Mouse (Mus musculus) hindbrain, embryonic 14.5 days (tissue): ENCODE results near the gene Tssk2. TPM values are rescaled to one million over a fixed set of nuclear protein-coding genes. Genes with fewer than 3 reads are reported as not detected.
A peak's percentile ranks its signal among the peaks of the same experiment; 100 is the strongest.

Experiments
- ATAC-seq: fragments of 200-750 bp; cut with Nextera tagmentation; 2 replicates; pipeline ENCODE4 v1.8.0; 2017; ENCODE audit warnings: moderate number of reproducible peaks, mild to moderate bottlenecking, moderate TSS enrichment, moderate library complexity; ENCODE audit not compliant: low FRiP score
- DNase-seq: peaks from one replicate; pipeline ENCODE4 v3.0.0-alpha.2; 2015; ENCODE audit warnings: low spot score
- H3K27ac ChIP-seq: fragments of 300-500 bp; sonication (generic); 2 replicates; pipeline ENCODE4 v1.5.1; 2014; ENCODE audit warnings: mild to moderate bottlenecking, moderate library complexity
- H3K27me3 ChIP-seq: fragments of 300-500 bp; sonication (generic); 2 replicates; pipeline ENCODE4 v1.6.1; 2014; ENCODE audit warnings: mild to moderate bottlenecking, low read length, mixed read lengths; ENCODE audit not compliant: control insufficient read depth, insufficient read depth
- H3K36me3 ChIP-seq: fragments of 300-500 bp; sonication (generic); replicated peaks from 2 replicates; pipeline ENCODE4 v1.6.1; 2014; ENCODE audit not compliant: control insufficient read depth, insufficient read depth
- H3K4me1 ChIP-seq: fragments of 300-500 bp; sonication (generic); replicated peaks from 2 replicates; pipeline ENCODE4 v1.6.1; 2014; ENCODE audit warnings: antibody characterized with exemption, low read length, mixed read lengths; ENCODE audit not compliant: control insufficient read depth, insufficient read depth
- H3K4me2 ChIP-seq: fragments of 300-500 bp; sonication (generic); replicated peaks from 2 replicates; pipeline ENCODE4 v1.6.1; 2014; ENCODE audit warnings: mild to moderate bottlenecking, moderate library complexity
- H3K4me3 ChIP-seq: fragments of 300-500 bp; sonication (generic); replicated peaks from 2 replicates; pipeline ENCODE4 v1.5.1; 2014; ENCODE audit warnings: mild to moderate bottlenecking, low read length
- H3K9ac ChIP-seq: fragments of 300-500 bp; sonication (generic); 2 replicates; pipeline ENCODE4 v1.6.1; 2014
- H3K9me3 ChIP-seq: fragments of 300-500 bp; sonication (generic); 2 replicates; pipeline ENCODE4 v1.6.1; 2016; ENCODE audit warnings: low read length; ENCODE audit not compliant: control insufficient read depth
- WGBS: fragments of 180-500 bp; shearing (Covaris S2); extraction: QIAGEN DNeasy Blood & Tissue Kit; methylation state at CpG from one replicate; pipeline ENCODE4 v1.1.7; 2014; 5-methylcytosine and 5-hydroxymethylcytosine counted together
- polyA plus RNA-seq: library from polyadenylated mRNA; unstranded; fragments of >200 nt; fragmentation: Nextera tagmentation; extraction: Ambion mirVana; gene quantifications from 2 replicates; pipeline ENCODE4 v1.2.1, GENCODE M21; 2014

Gene Tssk2
- polyA plus RNA-seq, 1 experiment from 2014 or later = not detected

- Histone ChIP-seq H3K4me3 (peak overlapping the region; percentile 88), H3K4me1 (peaks cover 25% of the 10 kb centered on the region), H3K36me3 (no peaks in the 10 kb centered on the region), H3K27me3 (no peaks in the 10 kb centered on the region), H3K27ac (peak overlapping the region; percentile 96), H3K9me3 (no peaks in the 10 kb centered on the region), H3K9ac (peak overlapping the region; percentile 98), H3K4me2 (peak overlapping the region; percentile 92)
- 0% methylated on average over 44 of the region's 44 CpGs for WGBS
- ATAC-seq = peak; percentile 69
- peak; percentile 55 for DNase-seq
Measured at GRCm38 (mm10) chr16:17890917-17891566, 7.4 kb upstream of the Tssk2 start.

- Histone ChIP-seq H3K4me2 (peak within 1 kb of the TSS; percentile 92), H3K4me3 (peak within 1 kb of the TSS; percentile 88), H3K27me3 (no peaks in the 10 kb centered on the region), H3K4me1 (peaks cover 22% of the 10 kb centered on the region), H3K9ac (peak within 1 kb of the TSS; percentile 98), H3K36me3 (no peaks in the 10 kb centered on the region), H3K9me3 (no peaks in the 10 kb centered on the region), H3K27ac (peak within 1 kb of the TSS; percentile 96)
- 1% methylated on average over 35 of the region's 38 CpGs for WGBS
- ATAC-seq (peak; percentile 97), DNase-seq (peak; percentile 99)
Measured at GRCm38 (mm10) chr16:17891567-17891959, 6.9 kb upstream of the Tssk2 start, which contains the start of gene Gm20518. TSS of gene Gm20518 (minus strand) at chr16:17891671.

- Histone ChIP-seq H3K27me3 (no peaks in the 10 kb centered on the region), H3K4me2 (peak overlapping the region; percentile 68; the same call in 1 of the 2 replicates), H3K27ac (no peak overlapping the region), H3K4me3 (no peak overlapping the region), H3K9me3 (no peaks in the 10 kb centered on the region), H3K4me1 (peaks cover 22% of the 10 kb centered on the region), H3K9ac (no peak overlapping the region), H3K36me3 (no peaks in the 10 kb centered on the region)
- DNase-seq = no peak
- 66% methylated on average over 3 of the region's 3 CpGs for WGBS
- ATAC-seq = no peak
Measured at GRCm38 (mm10) chr16:17892606-17893005, 5.8 kb upstream of the Tssk2 start.

- no peak for DNase-seq
- Histone ChIP-seq H3K27ac (no peak within 1 kb of the TSS), H3K9me3 (no peaks in the 10 kb centered on the region), H3K27me3 (no peaks in the 10 kb centered on the region), H3K4me1 (peaks cover 22% of the 10 kb centered on the region), H3K36me3 (0 out of 2 replicates have a peak, but pooled peaks cover 6% of the 10 kb centered on the region), H3K4me2 (no peak within 1 kb of the TSS), H3K9ac (no peak within 1 kb of the TSS), H3K4me3 (no peak within 1 kb of the TSS)
- 81% methylated on average over 2 of the region's 2 CpGs for WGBS
- ATAC-seq = no peak
Measured at GRCm38 (mm10) chr16:17893923-17894322, 4.5 kb upstream of the Tssk2 start, which contains the start of gene Tssk1. TSS of gene Tssk1 (plus strand) at chr16:17894223.

- DNase-seq (no peak), ATAC-seq (no peak)
- Histone ChIP-seq H3K9ac (no peak overlapping the region), H3K36me3 (peaks cover 26% of the 10 kb centered on the region), H3K4me3 (no peak overlapping the region), H3K27me3 (no peaks in the 10 kb centered on the region), H3K4me2 (no peak overlapping the region), H3K9me3 (no peaks in the 10 kb centered on the region), H3K4me1 (peaks cover 9% of the 10 kb centered on the region; the same call in 1 of the 2 replicates), H3K27ac (no peak overlapping the region)
Measured at GRCm38 (mm10) chr16:17896091-17896490, 2.3 kb upstream of the Tssk2 start.

GRCm38 (mm10) chr16:17911052-17911595, 12.7 kb downstream of the Tssk2 start, which contains the start of gene Ess2:
TSS of gene Ess2 (minus strand) at chr16:17911348.
- peaks cover 46% of the 10 kb centered on the region for H3K27me3 ChIP-seq
- peak within 1 kb of the TSS; percentile 73 for H3K4me3 ChIP-seq
- peak; percentile 97 for DNase-seq
- ATAC-seq = peak; percentile 94
- H3K4me1 ChIP-seq = peaks cover 10% of the 10 kb centered on the region
- peaks cover 33% of the 10 kb centered on the region for H3K36me3 ChIP-seq
- under 1% methylated on average over 35 of the region's 35 CpGs for WGBS
- H3K4me2 ChIP-seq = peak within 1 kb of the TSS; percentile 94
- no peaks in the 10 kb centered on the region for H3K9me3 ChIP-seq
- H3K9ac ChIP-seq = peak within 1 kb of the TSS; percentile 80
- H3K27ac ChIP-seq = peak within 1 kb of the TSS; percentile 79

GRCm38 (mm10) chr16:17914307-17915249, 16.1 kb downstream of the Tssk2 start, which contains the start of gene Gsc2:
TSS of gene Gsc2 (minus strand) at chr16:17915059.
- H3K27ac ChIP-seq = no peak within 1 kb of the TSS
- DNase-seq (no peak), ATAC-seq (no peak)
- H3K4me3 ChIP-seq = peak within 1 kb of the TSS; percentile 29
- peaks cover 71% of the 10 kb centered on the region for H3K27me3 ChIP-seq
- no peaks in the 10 kb centered on the region for H3K36me3 ChIP-seq
- H3K9ac ChIP-seq = 0 out of 2 replicates have a peak within 1 kb of the TSS, but pooled peaks have one; percentile 18
- H3K4me2 ChIP-seq = peak within 1 kb of the TSS; percentile 50
- H3K4me1 ChIP-seq = peaks cover 10% of the 10 kb centered on the region
- WGBS = under 1% methylated on average over 105 of the region's 106 CpGs
- no peaks in the 10 kb centered on the region for H3K9me3 ChIP-seq

- 9% methylated on average over 20 of the region's 20 CpGs for WGBS
- no peak overlapping the region for H3K27ac ChIP-seq
- DNase-seq (no peak), ATAC-seq (no peak)
- H3K9ac ChIP-seq = peak overlapping the region; percentile 98
- peaks cover 16% of the 10 kb centered on the region for H3K4me1 ChIP-seq
- H3K4me3 ChIP-seq = 0 out of 2 replicates have a peak overlapping the region, but pooled peaks have one; percentile 88
- peaks cover 11% of the 10 kb centered on the region for H3K36me3 ChIP-seq
- H3K4me2 ChIP-seq = peak overlapping the region; percentile 72; the same call in 1 of the 2 replicates
- peaks cover 39% of the 10 kb centered on the region for H3K27me3 ChIP-seq
- no peaks in the 10 kb centered on the region for H3K9me3 ChIP-seq
Measured at GRCm38 (mm10) chr16:17920586-17920985, 22.1 kb downstream of the Tssk2 start.
